Mouse (Mus musculus): ENCODE results near the gene AL731706.1. TPM values are rescaled to one million over a fixed set of nuclear protein-coding genes. Genes with fewer than 3 reads are reported as not detected.

The AL731706.1 gene
- polyA plus RNA-seq, 1 experiment from 2014 or later: 24.2 TPM

Other genes starting within 250 kb of the AL731706.1 start
- gene Snap25, start 177.9 kb downstream of the AL731706.1 start, polyA plus RNA-seq (2014; fragmentation: Nextera tagmentation; extraction: Ambion mirVana): 8.7 and 9.5 TPM in 2 replicates
- 16.8 and 24.9 TPM in 2 replicates for gene AL731706.2, start 5.7 kb downstream of the AL731706.1 start, polyA plus RNA-seq (2014; fragmentation: Nextera tagmentation; extraction: Ambion mirVana)
- gene Slx4ip, start 171 bp downstream of the AL731706.1 start, polyA plus RNA-seq (2014; fragmentation: Nextera tagmentation; extraction: Ambion mirVana): 4.2 and 5.0 TPM in 2 replicates
- gene Mkks, start within 50 bp of the AL731706.1 start, polyA plus RNA-seq (2014; fragmentation: Nextera tagmentation; extraction: Ambion mirVana): 13.0 and 14.9 TPM in 2 replicates
- gene Jag1, start 225.3 kb upstream of the AL731706.1 start, polyA plus RNA-seq (2014; fragmentation: Nextera tagmentation; extraction: Ambion mirVana): 4.6 and 4.7 TPM in 2 replicates